Mouse (Mus musculus): ENCODE data around the gene Tas2r117.

The Tas2r117 gene

DNA sequence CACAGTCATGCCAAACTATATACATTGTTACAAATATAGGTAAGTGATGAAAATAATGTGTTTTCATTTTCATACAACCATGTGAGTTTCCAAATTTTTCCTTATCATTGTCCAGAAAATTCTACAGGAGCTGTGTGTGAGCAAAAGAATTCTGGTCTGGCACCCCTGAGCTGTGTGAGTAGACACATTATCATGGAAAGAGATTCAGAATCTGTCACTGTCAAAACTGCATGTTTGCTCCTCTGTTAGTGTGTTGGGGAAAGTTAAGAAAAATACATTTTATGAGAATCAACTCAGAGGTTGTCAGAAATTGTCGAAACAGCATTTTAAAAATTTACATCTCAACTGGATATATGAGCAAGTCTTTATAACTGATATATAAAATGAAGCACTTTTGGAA lies at the start of gene Tas2r117:
Gene Tas2r117 (plus strand): TSS at position 301 of the 400 bp plus-strand sequence.
- DNase-seq (ENCODE audit: low spot score in 2 of 2): no peak

DNA sequence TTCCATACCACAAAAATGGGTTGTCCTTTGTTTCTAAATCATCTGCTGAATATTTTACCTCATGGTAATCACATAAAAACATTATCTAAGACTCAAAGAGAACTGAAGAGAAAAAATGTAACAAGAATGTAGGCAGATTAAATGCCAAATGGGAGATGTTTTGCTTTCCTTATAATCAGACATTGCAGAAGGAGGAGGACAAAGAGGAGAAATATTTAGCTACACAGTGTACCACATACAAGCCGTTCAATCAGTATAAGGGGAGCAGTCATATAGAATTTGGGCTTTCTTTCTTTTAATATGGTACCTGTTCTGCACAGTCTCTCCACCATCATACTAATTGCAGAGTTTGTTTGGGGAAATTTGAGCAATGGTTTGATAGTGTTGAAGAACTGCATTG lies 48.2 kb upstream of the Tas2r117 start, which contains the start of gene Tas2r124:
Gene Tas2r124 (plus strand): TSS at position 301 of the 400 bp plus-strand sequence.
- no peak for DNase-seq (ENCODE audit: low spot score in 2 of 2)

DNA sequence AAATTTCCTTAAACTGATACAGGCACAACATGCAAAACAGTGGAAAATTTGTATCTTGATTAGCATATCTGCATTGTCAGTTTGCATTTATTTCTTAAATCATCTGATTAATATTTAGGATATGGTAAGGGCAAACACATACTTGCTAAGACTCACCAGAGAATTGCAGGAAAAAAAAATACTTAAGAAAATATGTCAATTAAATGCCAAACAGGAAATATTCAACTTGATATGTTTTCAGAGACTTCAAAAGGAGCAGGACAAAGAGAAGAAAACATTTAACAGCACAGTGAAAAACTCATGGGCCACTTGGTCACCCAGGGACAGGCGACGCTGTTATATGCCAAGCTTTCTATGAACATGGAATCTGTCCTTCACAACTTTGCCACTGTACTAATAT lies 40.8 kb upstream of the Tas2r117 start, which contains the start of gene Tas2r102:
Gene Tas2r102 (plus strand): TSS at position 301 of the 400 bp plus-strand sequence.
- no peak for DNase-seq (ENCODE audit: low spot score in 2 of 2)

DNA sequence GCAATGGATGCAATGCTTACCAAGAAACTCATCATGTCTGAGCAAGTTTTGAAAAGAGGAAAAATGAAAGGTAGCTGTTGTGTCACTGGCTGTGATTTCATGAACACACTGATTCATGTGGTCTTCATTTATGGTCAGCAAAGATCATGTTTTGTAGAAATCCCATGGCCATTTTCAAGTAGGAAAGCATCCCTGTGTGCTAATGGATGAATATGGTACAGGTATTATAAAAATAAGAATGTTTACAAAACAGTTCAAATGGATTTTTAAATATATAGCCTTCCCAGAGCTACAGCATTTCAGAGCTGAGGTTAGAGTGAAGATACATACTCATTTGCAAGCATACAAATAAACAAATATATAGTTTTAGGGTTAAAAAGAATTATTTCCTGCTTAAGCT lies 24.6 kb upstream of the Tas2r117 start, which contains the start of gene Tas2r136:
Gene Tas2r136 (minus strand): TSS at position 101 of the 400 bp plus-strand sequence.
- DNase-seq (ENCODE audit: low spot score in 2 of 2): no peak

DNA sequence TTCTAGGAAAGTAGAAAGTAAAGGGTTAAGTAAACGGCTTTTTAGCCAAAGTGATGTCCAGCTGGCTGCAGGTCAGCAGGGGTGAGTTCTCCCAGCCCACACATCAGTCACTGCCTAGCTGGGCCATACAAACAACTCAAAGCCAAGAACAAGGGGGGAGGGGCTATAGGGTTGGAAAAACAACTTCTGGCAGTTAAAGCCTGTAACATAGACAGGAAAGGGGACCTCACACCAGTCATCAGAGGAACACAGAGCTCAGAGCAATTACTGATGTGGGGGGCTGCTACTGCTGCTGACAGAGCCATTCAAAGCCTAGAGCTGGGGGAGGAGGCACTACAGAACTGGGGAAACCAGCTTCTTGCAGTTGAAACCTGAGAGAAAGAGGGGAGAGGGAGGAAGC lies 7.2 kb upstream of the Tas2r117 start:
- DNase-seq (ENCODE audit: low spot score in 2 of 2): no peak

DNA sequence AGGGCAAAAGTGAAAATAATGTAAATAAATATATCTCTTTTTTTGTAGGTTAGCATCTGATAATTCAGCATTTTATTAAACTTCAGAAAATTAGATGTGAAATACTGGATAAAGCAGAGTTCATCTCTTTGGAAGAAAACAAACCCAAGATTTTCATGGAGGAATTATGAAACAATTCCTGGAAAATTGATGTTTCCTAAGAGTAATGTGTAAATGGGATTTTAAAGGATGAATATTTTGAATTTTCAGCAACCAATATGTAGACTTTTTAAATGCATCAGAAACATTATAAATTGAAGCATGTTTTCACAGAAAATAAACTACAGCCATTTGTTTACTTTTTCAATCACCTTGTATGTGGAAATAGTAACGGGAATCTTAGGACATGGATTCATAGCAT lies 44.2 kb downstream of the Tas2r117 start, which contains the start of gene Tas2r123:
Gene Tas2r123 (plus strand): TSS at position 301 of the 400 bp plus-strand sequence.
- DNase-seq (ENCODE audit: low spot score in 2 of 2): no peak
